Mouse (Mus musculus) brain, embryonic 14.5 days (tissue): ENCODE measurements at regions not wholly inside any gene's neighbourhood (a gene's known extent, or its start where the extent isn't known, plus 50 kb on each side); places are given as distances from the start of the nearest gene placed in this dataset.
A peak's percentile ranks its signal among the peaks of the same experiment; 100 is the strongest.

Experiments
- DNase-seq: peaks from one replicate; pipeline ENCODE4 v3.0.0-alpha.2; 2011; ENCODE audit warnings: low read depth
- CTCF ChIP-seq: fragments of 200-500 bp; IDR thresholded peaks from 2 replicates; pipeline ENCODE4 v1.5.1; 2012; ENCODE audit warnings: inconsistent platforms, mild to moderate bottlenecking, moderate library complexity, borderline replicate concordance; ENCODE audit not compliant: insufficient read depth, insufficient read length; ENCODE audit errors: extremely low read depth
- POLR2A ChIP-seq: fragments of 200-500 bp; IDR thresholded peaks from 2 replicates; pipeline ENCODE4 v1.6.1; 2012; ENCODE audit warnings: mild to moderate bottlenecking, inconsistent platforms, borderline replicate concordance; ENCODE audit not compliant: poor library complexity, insufficient read depth, insufficient read length, severe bottlenecking; ENCODE audit errors: extremely low read depth

DNA sequence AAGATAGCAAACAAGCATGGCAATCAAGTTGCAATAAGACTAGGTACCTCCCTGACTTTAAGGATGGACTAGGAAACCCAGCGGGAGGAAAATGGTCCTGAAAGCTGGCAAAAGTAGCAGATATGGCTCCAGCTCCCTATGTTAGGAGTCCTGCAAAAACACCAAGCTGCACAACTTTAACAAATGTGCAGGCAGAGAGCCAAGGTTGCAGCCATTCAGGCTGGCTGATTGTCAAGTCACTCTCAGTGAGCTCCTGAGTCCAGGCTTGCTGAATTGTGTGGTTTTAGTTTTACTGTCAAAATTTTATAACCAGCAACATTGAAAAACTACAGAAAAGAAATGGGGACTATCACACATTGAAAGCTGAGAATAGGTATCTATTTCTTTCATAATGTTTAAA, 1122.8 kb upstream of the Slc10a2 start:
- DNase-seq, result peak; percentile 64
- TF ChIP-seq CTCF, result no peak
- no peak for TF ChIP-seq POLR2A

DNA sequence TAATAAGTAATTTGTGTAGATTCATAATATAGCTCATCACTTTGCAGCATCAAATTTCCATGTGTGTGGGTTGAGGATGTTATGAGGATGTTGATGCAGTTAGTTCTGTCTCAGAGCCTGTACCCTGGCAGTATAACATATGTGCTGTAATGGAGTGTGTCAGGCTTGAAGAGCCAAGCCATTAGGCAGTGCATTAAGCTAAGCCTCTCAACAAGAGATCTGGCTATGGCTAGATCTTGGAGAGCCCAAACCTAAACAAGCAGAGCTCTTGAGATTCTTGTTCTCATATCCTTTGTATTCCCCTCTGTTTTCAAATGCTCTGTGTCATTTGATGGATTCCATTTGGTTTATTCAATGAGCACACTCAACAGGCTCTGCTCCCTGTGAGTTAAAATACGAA, 1120.0 kb upstream of the Slc10a2 start:
- TF ChIP-seq POLR2A (no peak), CTCF (no peak)
- DNase-seq, result peak; percentile 32

DNA sequence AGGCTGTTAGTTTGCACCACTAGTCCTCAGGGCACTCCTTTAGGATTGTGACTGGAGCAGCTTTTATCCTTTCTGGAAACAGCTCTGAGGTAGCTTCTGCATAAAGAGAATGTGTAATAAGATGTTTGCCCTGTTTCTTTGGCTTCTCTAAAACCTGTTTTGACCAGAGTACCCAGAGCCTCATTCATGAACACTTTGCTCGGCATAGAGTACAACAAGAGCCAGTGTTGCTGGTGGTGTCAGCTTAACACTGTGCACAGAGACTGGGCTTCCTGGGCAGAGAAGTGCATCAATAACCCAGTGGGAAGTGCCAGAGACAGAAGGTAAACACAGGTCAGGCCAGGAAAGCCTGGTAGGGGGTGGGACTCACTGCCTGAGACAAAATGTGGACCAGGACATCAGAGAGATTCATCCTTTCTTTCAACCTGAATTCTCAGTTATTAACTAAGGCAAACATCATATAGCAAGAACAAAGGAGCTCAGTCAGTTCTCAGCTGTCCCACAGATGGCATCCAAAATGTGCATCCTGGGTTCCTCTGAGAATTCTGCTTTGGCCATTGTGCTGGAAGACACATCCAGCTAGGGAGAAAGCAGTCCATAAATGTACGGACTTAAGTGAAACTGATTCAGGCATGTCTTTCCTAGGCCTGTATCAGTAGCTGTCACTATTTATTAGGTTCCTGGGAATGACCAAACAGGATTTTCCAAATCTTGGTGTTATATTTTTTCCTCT, 1102.6 kb upstream of the Slc10a2 start:
- DNase-seq, result peak; percentile 85
- no peak for TF ChIP-seq CTCF
- TF ChIP-seq POLR2A, result no peak

DNA sequence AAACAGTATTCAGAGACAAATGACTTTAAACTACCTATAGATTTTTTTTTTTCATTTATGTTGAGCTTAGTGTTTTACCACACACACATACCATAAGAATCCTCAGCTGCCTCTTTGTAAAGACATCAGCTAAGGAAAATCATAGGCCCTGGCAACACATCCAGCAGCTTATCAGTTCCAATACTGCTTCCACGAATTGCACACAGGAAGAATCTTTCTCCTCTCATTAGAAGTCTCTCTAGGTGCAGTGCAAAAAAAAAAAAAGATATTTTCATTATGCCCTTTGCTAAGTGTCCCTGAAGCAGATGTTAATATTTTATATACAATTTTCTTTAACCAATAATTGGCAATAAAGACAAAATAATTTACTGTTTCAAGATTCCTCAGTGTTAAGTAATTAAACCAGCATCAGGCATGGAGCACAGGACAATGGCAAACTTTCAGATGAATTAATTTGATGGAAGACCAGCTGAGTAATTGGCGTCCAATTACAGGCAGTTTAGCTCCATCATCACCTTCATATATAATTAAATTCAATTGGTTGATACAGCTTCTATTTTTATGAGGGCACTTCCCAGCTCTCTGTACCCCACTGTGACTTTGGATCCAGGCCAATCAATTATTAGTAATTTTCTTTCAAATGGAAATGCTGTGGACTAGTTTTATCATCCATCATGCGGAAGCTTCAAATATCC, 1099.0 kb upstream of the Slc10a2 start:
- no peak for TF ChIP-seq CTCF
- peak; percentile 86 for DNase-seq

DNA sequence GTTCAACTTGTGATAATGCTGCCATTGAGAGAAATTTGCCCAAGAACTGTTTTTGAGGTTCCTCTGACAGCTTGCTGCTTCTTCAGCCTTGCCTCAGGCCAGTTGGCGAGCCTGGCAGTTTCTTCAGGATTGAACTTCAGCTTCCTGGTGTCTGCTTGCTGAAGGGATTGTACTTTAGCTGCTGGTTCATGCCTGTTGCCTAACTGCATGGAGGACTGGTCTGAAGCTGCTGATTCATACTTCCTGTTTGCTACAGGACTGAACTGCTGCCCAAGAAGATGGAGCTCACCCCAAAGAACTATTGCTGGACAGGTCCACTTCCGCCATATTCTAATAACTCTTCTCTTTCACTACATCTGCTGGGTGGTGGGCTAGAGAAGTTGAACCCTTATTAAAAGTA, 1086.3 kb upstream of the Slc10a2 start:
- no peak for DNase-seq
- TF ChIP-seq POLR2A, result no peak
- TF ChIP-seq CTCF, result no peak

DNA sequence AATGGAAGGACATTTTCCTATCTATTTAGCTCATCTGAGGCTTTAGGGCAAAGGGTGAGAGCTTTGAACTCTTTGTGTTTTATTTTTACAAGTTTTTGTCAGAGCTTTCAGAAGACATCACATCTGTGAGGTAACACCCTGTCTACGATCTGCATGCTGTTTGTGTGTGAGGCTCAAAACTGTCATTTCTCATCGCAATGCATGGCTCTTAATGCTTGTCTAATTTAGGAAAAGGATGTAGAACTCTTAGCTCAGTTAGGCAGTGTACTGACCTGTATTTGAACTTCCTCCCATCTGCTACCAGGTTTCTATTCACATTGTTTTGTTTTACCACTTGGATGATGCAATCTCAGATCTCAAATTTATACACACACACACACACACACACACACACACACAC, 1083.3 kb upstream of the Slc10a2 start:
- no peak for DNase-seq
- TF ChIP-seq CTCF (no peak), POLR2A (no peak)

DNA sequence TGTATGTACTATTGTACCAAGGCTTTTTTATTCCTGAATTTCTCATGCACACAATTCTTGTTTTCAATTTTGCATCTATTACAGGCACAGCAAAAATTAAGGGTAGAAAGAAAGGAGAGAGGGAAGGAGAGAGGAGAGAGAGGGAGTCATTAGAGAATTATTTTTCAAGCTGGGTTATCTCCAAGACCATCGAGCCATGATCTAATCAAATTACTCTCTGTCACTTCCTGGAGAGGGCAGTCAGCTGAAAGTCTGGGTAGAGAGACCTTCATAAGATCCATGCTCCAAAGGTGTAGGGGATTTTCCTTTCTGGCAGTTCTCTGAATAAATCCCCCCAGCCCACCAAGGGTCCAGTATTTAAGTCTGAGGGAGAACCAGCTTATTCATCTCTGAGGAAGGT, 1081.4 kb upstream of the Slc10a2 start:
- DNase-seq, result no peak
- no peak for TF ChIP-seq CTCF
- TF ChIP-seq POLR2A, result no peak

DNA sequence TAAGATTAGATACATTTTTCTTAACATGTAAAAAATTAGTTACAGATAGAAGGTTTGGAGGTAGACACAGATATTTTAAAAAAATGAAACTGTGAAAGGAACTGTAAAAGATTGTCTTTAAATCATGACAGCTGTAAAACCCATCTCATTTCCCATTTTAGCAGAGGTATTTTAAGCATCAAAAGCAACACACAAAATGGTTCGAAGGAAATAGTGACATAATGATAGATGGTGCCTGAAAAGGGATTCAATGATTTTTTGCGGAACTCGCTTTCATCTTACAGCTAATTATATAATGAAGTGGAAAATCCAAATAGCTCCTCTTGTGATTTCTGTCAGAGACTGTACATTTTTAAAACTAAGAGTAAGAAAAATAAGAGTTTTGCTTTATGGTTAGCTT, 1074.5 kb upstream of the Slc10a2 start:
- DNase-seq, result peak; percentile 17
- TF ChIP-seq CTCF (no peak), POLR2A (no peak)

DNA sequence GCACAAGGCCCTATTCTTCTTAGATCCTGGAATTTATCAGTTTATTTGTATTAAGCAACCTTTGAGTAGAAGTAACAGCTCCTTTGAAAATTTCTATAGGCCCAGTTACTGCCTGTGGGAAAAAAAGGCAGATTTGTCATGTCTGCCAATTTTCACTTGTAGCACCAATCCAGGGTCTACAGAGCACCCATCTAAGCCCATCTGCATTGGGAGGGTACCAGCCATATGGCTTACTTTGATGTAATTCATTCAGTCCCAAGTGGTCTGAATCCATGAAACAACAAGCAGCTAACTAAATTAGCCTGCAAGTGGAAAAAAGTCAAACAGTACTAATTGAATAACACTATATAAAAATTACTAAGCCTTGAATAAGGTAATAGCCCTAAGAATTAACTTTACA, 1061.3 kb upstream of the Slc10a2 start:
- DNase-seq, result peak; percentile 57
- TF ChIP-seq CTCF, result no peak

DNA sequence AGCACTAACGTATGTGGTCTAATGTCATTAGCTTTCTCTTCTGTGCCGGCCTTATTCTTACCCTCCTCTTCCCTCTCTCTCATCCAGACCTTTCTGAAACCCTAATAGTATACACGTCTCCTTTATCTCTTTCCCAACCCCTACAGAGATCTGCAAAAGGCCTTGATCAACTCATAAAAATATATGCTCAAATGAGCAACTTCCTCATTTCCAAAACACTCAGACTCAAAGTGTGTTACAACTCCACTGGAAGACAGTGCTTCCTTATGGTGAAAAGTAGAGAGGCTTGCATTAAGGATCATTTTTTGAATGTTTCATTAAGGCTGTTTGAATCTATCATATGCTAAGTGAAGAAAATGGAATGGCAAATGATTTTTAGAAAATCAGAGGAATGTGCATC, 1060.1 kb upstream of the Slc10a2 start:
- TF ChIP-seq POLR2A, result no peak
- TF ChIP-seq CTCF, result no peak

DNA sequence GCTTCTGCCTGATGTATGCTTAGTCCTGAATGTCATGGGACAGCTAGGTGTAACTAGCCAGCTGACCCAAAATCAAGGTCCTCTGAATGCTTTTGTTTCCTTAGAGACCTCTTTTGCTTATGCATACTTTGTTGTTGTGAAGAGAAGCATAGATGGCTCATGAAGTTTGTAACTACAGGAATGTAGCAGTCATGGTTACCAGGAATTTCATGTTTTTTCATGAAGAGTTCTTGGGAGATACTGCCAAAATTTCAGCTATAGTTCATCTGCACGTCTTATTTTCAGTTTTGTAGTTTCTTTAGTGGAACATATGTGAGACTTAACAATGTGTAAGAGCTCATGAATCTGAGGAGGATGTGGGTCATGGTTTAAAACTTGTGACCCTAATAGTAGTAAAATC, 1059.6 kb upstream of the Slc10a2 start:
- TF ChIP-seq POLR2A (no peak), CTCF (no peak)
- no peak for DNase-seq

More for the DNA sequence above, 1060.1 kb upstream of the Slc10a2 start:
- no peak for DNase-seq

DNA sequence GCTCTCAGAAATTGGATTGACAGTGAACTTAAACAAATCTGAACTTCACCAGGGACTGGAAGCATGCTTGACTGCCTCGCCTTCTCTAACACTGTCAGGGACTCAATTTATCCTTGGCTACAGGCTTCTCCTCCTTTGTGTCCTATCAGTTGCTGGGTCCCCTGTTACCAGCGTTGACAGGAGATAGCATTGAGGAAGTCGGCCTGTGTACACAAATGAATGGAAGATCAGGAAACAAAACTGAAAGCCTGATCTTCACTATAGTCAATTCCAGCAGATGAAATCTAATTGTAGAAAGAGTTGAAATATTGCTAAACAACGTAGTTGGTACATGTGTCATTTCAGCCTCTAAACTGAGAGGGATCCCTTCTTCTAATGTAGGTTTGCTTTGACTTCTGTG, 1039.4 kb upstream of the Slc10a2 start:
- no peak for DNase-seq
- TF ChIP-seq POLR2A (no peak), CTCF (no peak)
